Mouse (Mus musculus) mouse trophoblast stem cell (cell line): ENCODE data around the gene Suox.
"Not testable (repeated sequence)": the region's sequence is repeated elsewhere in the genome, so short reads cannot be mapped to it uniquely, and the experiment has no call there.

Experiments used
- in situ Hi-C, 2 experiments: fragments of 300-500 bp; cut with MseI, MboI; formaldehyde crosslinking; loops; 2 replicates in 1 of 2; 3 replicates in 1 of 2; pipeline ENCODE4 v1.15.1; 2025

The Suox gene

DNA sequence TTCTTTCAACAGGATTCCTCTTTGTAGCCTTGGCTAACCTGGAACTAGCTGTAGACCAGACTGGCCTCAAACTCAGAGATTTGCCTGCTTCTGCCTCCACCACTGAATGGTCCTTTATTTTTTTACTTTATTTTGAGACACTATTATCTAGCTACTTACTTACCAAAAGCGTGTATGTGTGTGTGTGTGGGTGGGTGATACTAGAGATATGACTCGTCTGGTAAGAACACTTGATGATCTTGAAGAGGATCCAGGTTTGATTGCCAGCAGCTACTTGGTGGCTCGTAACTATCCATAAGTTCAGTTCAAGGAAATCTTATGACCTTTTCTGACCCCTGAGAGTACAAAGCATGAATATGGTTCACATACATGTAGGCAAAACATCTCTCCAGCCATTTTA is 8.6 kb downstream of the Suox start:
- in situ Hi-C loops, result no loop called here

DNA sequence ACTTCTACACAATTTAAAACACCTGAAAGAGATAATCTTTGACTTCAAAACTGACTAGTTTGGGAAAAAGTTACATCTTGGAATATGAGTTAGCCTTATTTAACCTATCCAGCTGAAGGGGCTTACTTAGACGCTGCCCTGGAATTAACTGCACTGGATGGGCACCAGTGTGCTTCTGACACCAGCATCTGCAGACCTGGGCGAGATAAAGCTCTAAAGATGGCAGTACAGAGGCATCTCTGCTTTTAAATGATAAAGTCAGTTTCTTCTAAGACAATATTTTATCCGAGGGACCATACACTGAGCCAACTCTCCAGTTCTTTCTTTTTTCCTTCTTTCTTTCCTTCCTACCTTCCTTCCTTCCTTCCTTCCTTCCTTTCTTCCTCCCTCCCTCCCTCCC is 9.1 kb downstream of the Suox start:
- in situ Hi-C loops, result no loop called here

DNA sequence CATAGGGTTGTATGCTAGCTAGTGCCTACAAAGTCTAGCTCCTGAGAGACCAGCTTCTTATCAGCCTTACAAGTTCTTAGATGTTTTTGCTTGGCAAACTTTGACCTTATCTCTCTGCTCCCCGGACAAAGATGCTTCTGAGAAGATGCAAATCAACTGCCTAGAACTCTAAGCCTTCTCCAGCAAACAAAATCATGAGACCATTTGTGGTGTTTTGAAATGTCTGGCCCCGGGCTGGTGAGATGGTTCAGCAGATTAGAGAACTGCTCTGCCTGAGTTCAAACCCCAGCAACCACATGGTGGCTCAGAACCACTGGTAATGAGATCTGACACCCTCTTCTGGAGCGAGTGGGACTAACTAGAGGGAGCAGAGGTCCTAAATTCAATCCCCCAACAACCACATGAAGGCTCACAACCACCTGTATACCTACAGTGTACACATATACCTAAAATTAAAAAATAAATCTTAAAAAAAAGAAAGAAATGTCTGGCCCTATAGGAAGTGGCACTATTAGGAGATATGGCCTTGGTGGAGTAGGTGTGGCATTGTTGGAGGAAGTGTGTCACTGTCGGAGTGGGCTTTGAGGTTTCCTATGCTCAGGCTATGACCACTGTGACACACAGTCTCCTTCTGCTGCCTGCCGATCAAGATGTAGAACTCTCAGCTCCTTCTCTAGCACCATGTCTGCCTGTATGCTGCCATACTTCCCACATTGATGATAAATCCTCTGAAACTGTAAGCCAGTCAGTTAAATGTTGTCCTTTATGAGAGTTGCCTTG is 10.2 kb downstream of the Suox start:
- in situ Hi-C loops, result no loop called here

DNA sequence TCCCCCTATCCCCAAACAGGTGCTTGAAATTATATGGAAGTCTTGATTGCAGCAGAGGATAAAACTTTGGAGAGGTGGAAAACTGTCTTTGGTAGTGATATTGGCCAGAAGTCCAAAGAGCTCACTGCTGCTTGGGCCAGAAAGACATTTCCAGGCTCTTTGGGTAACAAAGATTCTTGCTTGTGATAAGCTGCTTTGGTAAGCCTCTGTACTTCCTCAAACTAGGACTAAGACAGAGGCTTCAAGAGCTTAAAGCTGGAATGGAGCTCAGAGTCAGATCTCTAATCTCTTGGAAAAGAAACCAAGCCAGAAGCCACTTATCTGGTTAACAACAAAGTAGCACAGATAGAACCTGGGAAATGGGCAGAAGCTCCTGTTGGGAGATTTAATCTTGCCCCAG is 11.4 kb downstream of the Suox start:
- in situ Hi-C loops, result no loop called here

DNA sequence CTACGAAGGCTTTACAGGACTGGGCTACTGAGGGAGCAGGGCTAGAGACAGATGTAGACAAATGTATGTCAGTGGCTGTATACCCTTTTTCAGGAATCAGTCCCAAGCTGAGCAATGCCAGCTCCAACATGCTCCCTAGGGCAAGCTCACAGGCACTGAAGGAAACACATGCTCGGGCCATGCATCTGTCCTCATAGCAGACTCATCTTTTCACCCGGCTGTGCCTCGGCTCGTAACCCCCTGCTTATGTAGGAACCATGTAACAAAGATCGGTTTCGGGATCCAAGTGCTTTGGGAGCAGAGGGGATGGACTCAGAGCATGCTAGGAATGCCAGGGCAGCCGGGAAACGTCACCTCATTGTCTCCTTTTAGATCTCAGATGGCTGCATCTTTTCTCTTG is 14.4 kb downstream of the Suox start:
- in situ Hi-C loops, result no loop called here

DNA sequence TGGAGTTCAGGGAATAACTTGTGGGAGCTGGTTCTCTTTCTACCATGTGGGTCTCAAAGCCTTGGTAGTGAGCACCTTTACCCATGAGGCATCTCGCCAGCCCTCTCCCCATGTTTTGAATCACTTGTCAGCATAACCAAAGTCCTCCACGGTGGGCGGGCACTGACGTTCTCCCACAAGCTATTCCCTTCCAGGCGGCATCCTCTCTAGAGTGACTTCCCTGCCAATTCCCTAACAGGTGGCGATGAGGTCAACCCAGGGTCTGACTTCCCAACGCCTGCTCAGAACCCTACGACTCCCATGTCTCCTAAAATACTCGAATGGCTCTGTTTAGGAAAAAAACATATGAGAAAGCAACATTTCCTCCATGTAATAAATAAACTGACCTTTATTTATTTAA is 16.0 kb downstream of the Suox start:
- in situ Hi-C loops, result no loop called here

DNA sequence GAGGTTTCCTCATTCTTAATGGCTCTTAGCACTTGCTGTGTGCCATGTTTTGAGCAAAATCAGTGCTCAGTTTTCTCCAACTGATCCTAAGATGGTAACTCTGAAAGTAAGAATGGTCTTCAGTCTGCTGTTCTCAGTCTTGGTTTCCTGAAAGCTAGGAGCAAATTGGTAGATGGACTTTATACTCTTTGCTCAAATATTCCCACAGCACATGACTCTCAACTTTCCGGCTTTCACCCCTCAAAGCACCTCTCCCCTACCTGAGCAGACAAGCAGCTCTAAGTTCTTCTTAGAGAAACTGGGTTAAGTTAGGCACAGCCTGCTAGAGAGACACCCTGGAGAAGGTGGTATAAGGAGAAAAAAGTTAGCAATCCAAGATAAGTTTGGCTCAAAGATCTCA is 17.1 kb downstream of the Suox start:
- in situ Hi-C loops, result no loop called here

DNA sequence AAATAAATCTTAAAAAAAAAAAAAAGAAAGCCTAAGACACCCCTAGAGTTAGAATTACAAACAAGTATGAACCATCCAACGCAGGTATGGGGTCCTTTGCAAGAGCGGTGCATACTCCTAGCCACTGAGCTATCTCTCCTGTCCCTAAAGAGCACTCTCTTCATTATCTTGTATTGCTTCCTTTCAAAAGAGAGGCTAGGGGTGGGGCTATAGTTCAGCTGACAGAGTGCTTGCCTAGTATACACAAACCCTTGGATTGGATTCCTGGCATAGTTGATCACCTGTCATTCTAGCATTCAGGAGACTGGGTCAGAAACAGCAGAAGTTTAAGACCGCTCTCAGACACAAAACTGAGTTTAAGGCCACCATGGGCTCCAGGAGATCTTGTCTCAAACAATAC is 18.6 kb downstream of the Suox start:
- in situ Hi-C loops, result no loop called here

DNA sequence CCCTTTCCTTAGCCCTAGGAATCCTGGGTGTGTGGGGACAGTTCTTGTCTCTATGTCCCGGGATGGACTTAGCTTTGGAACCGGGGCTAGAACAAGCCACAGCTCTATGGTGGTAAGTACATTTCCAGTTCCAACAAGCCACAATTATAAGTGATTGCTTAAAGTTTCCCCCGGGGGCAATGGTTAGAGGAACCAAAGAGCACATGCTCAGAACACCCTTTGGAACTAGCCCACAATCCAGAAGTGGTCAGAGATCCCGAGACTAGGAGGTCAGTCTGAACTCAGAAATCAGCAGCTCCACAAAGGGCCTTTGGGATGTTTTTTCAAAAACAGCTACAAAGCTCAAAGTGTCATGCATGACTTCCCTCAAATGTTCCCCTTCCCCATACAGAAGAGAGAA is 20.0 kb downstream of the Suox start:
- in situ Hi-C loops, result no loop called here

DNA sequence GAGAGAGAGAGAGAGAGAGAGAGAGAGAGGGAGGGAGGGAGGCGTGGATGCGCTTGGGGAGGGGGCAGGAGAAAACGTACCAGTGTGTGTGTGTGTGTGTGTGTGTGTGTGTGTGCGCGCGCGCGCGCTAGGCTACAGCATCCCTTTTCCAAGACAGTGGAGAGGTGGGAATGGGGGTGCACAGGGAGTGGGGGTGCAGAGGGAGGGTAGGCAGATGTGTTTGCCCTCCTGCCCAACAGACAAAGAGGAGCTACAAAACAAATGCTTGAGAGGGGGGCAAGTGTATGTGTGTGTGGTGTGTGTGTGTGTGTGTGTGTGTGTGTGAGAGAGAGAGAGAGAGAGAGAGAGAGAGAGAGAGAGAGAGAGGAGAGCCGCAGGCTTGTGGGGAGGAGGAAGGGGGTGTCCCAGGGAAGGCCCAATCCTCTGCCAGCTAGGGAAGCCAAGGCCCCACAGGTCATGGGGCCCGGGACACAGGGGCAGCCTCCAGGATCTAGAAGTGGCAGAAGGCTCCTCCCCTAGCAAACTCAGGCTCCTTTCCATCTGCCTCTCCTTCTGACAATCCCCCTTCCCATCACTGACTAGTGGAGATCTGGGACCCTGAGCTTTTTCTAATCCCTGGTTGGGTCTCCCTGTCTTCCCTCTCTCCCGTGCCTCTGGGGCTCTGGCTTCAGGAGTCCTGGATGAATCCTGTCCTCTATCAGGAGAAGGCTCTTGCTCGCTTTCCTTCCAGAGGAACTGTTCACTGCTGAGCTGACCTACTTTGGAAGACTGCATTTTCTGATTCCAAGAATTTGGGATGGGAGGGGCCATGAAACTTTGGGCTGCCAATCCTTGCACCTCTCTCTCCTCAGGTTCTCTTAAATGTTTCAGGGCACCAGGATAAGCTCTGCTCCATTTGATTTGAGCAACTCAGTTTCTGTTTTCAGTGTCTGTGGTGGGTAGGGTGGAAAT is 27.5 kb downstream of the Suox start:
- in situ Hi-C loops, result no loop called here

DNA sequence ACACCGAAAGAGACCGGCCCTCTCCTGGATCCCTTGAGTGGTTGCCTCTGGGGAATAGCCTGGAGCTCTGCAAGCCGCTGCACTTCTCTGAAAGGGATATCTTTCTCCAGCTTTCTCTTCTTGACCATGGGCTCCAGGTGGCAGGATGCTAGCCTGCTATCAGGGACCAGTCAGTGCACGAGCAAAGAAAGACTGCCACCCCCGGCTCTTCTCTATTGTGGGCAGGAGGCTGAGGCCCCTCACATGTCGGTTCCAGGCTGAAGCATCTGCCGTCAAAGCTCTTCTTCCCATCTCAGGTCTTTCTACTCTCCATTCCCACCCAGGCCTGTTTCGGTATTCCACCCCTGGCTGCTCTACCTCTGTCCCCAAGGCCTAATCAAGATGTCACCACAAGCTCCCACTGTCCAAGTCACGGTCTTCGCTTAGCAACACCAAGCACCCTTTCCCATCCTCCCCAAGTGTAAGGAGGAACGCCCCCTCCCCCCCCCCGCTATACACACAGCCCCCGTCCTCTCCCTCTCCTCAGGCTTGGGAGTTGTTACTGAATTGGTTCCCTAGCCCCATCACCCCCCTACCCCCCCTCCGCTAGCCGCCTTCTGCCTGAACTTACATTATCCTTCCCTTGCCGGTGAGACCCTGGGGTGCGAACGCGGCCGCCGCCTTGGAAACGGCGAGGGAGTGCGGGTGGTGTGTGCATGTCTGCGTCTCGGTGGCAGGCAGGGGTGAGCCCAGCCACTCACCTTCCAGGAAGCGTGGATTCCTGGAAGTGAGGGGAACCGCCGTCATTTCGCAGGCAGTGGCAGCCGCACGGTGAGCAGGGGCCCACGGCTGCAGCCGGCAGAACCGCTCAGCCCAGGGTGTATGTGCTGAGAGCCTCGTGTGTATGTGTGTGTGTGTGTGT is 28.5 kb downstream of the Suox start, which contains the start of gene Ikzf4:
Gene Ikzf4 (minus strand): TSS at position 881 of the 901 bp plus-strand sequence.
- in situ Hi-C loops, result no loop called here

DNA sequence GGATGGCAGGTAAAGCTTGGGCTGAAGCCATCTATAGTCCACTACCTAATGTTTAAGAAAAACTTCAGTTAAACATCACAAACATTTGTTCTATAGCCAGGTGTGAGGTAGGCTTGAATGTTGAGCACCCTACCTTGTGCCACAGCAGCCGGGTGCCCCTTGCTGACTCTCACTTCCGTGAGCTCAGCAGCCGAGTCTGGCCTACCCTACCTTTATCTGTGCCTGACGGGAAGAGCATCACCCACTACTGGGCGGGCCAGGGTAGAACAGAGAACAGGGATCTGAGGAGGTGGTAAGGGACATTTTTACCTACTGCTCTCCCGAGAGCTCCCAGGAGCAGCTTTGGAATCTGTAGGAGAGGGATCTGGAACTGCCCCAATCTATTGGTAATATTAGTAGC is 31.1 kb downstream of the Suox start:
- in situ Hi-C loops, result no loop called here

DNA sequence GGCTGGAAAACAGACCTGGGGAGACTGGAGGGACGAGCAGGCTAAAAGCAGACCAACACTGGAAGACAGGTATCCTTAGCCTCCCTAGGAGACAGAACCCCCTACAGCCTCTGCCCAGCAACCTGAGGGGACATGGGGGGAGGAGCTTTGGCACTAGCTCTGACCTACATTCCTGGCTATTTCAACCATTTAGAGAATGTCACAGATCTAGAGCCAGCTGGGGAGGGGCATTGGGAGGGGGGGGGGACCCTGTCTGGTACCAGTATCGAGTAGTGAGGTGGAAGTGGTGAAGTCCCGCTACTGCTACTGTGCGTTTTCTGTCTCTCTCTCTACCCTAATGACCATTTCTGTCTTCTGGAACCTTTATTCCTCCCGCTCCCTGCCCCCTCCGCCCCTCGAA is 32.0 kb downstream of the Suox start:
- in situ Hi-C loops, result no loop called here

DNA sequence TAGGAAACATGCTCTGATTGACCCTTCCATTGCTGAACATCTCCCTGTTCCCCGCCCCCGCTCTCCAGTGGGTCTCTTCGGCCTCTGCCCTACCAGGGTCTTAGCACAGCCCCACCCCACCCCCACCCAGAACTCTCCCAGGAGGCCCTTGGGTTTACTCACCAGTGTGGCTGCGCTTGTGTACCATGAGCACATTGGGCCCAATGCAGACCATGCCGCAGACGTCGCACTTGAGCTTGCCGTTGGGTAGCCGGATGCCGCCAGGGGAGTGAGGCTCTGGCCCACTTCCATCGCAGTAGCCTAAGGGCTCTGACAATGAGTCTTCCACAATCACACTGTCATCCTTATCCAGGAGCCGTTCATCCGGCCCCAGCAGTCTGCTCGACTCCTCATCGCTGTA is 33.0 kb downstream of the Suox start:
- in situ Hi-C loops, result no loop called here

DNA sequence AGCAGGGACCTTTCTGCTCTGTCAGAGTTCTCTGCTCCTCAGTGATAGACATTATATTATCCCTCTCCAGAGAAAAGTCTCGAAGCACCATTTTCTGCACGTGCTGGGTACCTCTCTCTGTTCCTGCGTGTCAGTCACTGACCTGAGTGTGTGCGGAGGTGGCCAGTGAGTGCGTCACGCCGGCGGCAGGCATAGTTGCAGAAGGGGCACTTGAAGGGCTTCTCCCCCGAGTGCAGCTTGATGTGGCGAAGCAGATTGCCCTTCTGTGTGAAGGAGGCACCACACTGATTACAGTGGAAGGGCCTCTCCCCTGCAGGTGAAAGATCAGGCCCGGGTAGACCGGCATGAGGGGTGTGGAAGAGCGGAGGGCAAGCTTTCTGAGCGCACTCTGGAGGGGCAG is 33.9 kb downstream of the Suox start:
- in situ Hi-C loops, result no loop called here

DNA sequence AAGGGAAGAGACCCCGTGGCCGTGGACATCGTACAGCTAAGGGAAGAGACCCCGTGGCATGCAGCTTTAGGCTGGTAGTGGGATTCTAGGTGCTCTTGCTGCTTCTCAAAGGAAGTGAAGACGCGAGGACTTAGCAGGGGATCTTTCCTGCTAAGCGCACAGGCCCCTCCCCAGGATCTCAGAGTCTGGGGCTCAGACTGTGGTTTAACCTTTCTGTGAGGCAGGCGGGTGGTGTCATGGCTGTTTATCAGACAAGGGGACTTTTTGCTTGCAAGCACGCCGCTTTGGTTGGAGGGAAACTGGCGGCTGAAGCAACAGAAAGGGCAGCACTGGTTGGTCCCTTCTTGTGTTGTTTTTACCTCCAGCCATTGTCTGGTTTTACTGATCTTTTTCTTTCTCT is 36.9 kb downstream of the Suox start:
- in situ Hi-C loops, result no loop called here

DNA sequence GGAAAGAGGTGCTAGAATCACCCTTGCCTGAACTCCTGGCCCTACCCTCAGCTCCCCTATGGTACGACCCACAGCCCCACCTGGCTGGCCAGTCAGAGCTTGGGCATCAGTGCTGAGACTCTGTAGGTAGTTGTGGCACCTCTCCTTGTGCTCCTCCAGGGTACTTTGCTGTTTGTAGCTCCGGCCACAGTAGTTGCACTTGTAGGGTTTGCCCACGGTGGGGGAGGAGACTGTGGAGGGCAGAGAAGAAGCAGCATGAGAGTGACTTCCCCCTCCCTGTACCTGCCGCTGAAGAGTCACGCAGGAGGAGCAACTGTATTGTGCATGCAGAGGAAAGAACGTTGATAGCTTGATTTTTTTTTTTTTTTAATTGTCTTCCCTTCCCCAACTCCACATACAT is 37.3 kb downstream of the Suox start:
- in situ Hi-C loops, result no loop called here

DNA sequence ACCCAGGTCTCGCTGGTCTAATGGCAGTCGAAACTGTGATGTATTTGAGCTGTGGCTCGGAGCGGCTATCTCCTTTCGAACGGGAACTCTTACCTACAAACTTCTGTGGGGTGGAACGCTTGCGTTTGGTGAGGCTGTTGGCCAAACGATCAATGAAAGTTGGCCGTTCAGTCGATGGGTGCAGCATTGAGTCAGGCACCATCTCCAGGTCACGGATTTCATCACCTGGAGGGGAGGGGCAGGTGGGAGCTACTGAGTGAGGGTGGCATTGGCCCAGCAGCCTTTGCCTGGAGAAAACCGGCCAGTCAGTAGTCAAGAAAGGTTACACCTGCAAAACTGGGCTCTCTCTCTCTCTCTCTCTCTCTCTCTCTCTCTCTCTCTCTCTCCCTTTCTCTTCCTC is 38.2 kb downstream of the Suox start:
- in situ Hi-C loops, result no loop called here

DNA sequence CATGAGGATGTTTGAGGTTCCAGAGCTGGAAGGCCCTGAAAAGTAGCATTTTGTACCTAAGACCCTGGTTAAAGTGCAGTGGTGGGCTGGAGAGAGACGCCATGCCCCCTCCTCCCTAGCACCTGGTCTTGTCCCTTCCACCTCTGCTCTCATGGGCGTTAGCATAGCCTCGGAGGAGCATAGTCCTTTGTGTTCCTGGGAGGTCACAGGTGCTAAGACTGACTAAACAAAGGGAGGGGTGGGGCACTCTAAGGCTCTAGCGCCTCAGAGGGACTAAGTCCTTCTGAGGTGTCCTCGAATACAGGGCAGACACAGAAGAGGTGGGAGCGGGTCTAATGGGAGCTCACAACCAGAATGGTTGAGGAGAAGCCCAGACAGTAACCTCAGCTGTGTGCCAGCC is 42.3 kb downstream of the Suox start:
- in situ Hi-C loops, result no loop called here

DNA sequence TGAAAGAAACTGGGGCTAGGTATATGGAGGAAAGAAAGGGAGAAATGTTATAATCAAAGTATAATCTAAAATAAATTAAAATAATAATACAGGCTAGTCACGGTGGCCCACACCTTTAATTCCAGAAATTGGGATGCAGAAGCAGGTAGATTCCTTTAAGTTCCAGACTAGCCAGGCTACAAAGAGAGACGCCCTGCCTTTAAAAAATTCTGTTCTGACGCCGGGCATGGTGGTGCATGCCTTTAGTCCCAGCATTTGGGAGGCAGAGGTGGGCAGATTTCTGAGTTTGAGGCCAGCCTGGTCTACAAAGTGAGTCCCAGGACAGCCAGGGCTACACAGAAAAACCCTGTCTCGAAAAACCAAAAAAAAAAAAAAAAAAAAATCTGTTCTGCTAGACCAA is 43.6 kb downstream of the Suox start:
- in situ Hi-C loops, result not testable (repeated sequence)

DNA sequence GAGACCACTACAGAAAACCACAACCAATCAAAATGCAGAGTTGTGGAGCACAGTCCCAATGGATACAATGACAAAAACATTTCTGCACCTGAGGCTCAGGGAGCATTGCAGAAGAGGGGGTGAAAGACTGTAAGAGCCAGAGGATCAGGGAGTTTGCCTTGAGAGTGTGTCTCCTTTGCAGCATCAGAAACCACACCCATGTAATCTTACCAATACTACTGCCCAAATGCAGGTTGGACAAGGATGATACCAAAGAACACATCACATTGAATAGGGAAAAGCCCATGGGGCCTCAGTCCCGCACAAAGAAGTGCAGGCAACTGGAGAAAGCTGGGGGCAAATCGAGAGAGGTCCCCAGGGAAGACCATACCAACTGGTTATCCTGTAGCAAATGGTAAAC is 44.1 kb downstream of the Suox start:
- in situ Hi-C loops, result loop anchor here in 1 of 2 experiments (10.0 kb wide), 1 partner anchor 45 kb away; the partner anchor contains the start of gene Suox
